Comparison of ENCODE assay signal across 27 mouse cellular contexts in the genomic region with DNA sequence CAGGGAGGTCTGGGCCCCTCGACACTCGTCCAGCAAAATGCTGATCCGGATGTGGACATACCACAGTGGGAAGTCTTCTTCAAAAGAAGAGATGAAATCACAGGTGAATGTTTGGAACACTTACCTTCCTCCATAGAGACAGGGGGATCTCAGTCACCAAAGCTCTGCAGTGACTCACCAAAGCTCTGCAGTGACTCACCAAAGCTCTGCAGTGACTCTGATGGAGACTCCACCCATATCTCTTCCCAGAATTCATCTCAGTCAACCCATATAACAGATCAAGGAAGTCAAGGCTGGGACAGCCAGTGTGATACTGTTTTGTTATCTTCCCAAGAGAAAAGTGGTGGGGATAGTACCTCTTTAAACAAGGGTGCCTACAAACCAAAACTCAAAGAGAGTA. TPM values are rescaled to one million over a fixed set of nuclear protein-coding genes. Genes with fewer than 3 reads are reported as not detected.
"Had no signal": no experiment of that assay in that cellular context is flagged by ENCODE, and none has a peak within 500 bp of the region (broad histone marks: within the 10 kb centered on the region; RNA-seq: fewer than 3 reads in every experiment).

No protein-coding gene starts in this region.

- H3K4me2 ChIP-seq: kidney, embryonic 15.5 days; lung, embryonic 14.5 days had no signal

- H3K4me3 ChIP-seq: kidney, embryonic 15.5 days; left cerebral cortex, adult 2 months had no signal

- H3K27ac ChIP-seq: kidney, embryonic 15.5 days; left cerebral cortex, adult 2 months; liver, embryonic 14.5 days; macrophage had no signal

- ATAC-seq: liver, postnatal 0 days; lung, postnatal 0 days had no signal

- H3K4me1 ChIP-seq: kidney, embryonic 15.5 days had no signal

- DNase-seq: kidney, postnatal 10 days; kidney, postnatal 36 days; layer of hippocampus, postnatal 36 days; liver, postnatal 0 days; lung, embryonic 14.5 days; midbrain, embryonic 14.5 days; thymus, adult 18-20 months; thymus, postnatal 36 days had no signal

- H3K27me3 ChIP-seq: kidney, embryonic 15.5 days had no signal

- H3K9ac ChIP-seq: kidney, embryonic 15.5 days; liver, embryonic 14.5 days; liver, postnatal 0 days; lung, embryonic 14.5 days had no signal

- H3K9me3 ChIP-seq: kidney, embryonic 15.5 days had no signal

RNA-seq across cellular contexts. Expression of gene Meig1, which starts 30.6 kb away (rescaled TPM):
- total RNA-seq: liver, adult 2 months; megakaryocyte, adult 5-6 weeks had no signal
- polyA plus RNA-seq: kidney, embryonic 15.5 days; limb, embryonic 11.5 days; liver, adult 2 months; liver, embryonic 14.5 days; lung, embryonic 14.5 days; neural tube, embryonic 11.5 days; small intestine, adult 2 months; spleen, adult 2 months had no signal

RNA-seq across cellular contexts. Expression of gene Olah, which starts 56.1 kb away (rescaled TPM):
- total RNA-seq: layer of hippocampus, adult 8-10 months; layer of hippocampus, postnatal 10 days; layer of hippocampus, postnatal 36 days; left cerebral cortex, adult 2 months; left cerebral cortex, postnatal 10 days; left cerebral cortex, postnatal 36 days; liver, adult 2 months; megakaryocyte, adult 5-6 weeks; midbrain, postnatal 0 days had no signal
- polyA plus RNA-seq: kidney, embryonic 15.5 days; limb, embryonic 11.5 days; liver, adult 2 months; liver, embryonic 14.5 days; liver, postnatal 0 days; lung, embryonic 14.5 days; lung, postnatal 0 days; macrophage; midbrain, embryonic 14.5 days; neural tube, embryonic 11.5 days; neural tube, embryonic 14.5 days; small intestine, adult 2 months; spleen, adult 2 months; stomach, embryonic 16.5 days; urinary bladder, adult 2 months had no signal
